Mouse (Mus musculus): Measurements from ENCODE around the gene Car8. TPM values are rescaled to one million over a fixed set of nuclear protein-coding genes. Genes with fewer than 3 reads are reported as not detected.

The Car8 gene
- polyA plus RNA-seq, 1 experiment from 2014 or later, result 9.7 TPM

- Histone ChIP-seq H3K4me3 (replicated peaks; ENCODE audit: low read depth, low read length) (no peak overlapping the region), H3K36me3 (ENCODE audit: insufficient read depth, low read length) (no peaks in the 10 kb centered on the region), H3K4me1 (replicated peaks; ENCODE audit: insufficient read depth, low read length) (no peaks in the 10 kb centered on the region), H3K9ac (ENCODE audit: low read depth, low read length) (no peak overlapping the region), H3K27me3 (ENCODE audit: insufficient read depth, low read length) (no peaks in the 10 kb centered on the region), H3K4me2 (ENCODE audit: low read length) (no peak overlapping the region), H3K27ac (no peak overlapping the region), H3K9me3 (replicated peaks; ENCODE audit: low read length) (no peaks in the 10 kb centered on the region)
- WGBS, result 45% methylated on average over 3 of the region's 3 CpGs
- DNase-seq (ENCODE audit: low spot score), result no peak
- no peak for TF ChIP-seq CTCF (IDR thresholded peaks at IDR 0.05; ENCODE audit: low read depth)
- ATAC-seq (replicated peaks; ENCODE audit: low FRiP score, low read depth), result no peak
Measured at GRCm38 (mm10) chr4:8218004-8218403, 20.8 kb downstream of the Car8 start.

GRCm38 (mm10) chr4:8217272-8217671 is 21.6 kb downstream of the Car8 start:
- H3K9ac ChIP-seq (ENCODE audit: low read depth, low read length), result no peak overlapping the region
- WGBS, result 66% methylated on average over 5 of the region's 5 CpGs
- ATAC-seq (replicated peaks; ENCODE audit: low FRiP score, low read depth) (no peak), DNase-seq (ENCODE audit: low spot score) (no peak)
- no peak overlapping the region for H3K27ac ChIP-seq
- no peak for TF ChIP-seq CTCF (IDR thresholded peaks at IDR 0.05; ENCODE audit: low read depth)
- H3K27me3 ChIP-seq (ENCODE audit: insufficient read depth, low read length), result no peaks in the 10 kb centered on the region
- H3K4me1 ChIP-seq (replicated peaks; ENCODE audit: insufficient read depth, low read length), result no peaks in the 10 kb centered on the region
- no peak overlapping the region for H3K4me3 ChIP-seq (replicated peaks; ENCODE audit: low read depth, low read length)
- no peaks in the 10 kb centered on the region for H3K9me3 ChIP-seq (replicated peaks; ENCODE audit: low read length)
- H3K36me3 ChIP-seq (ENCODE audit: insufficient read depth, low read length), result no peaks in the 10 kb centered on the region
- H3K4me2 ChIP-seq (ENCODE audit: low read length), result no peak overlapping the region

- ATAC-seq (replicated peaks; ENCODE audit: low FRiP score, low read depth) (no peak), DNase-seq (ENCODE audit: low spot score) (no peak)
- Histone ChIP-seq H3K27ac (no peak overlapping the region), H3K4me2 (ENCODE audit: low read length) (no peak overlapping the region), H3K9ac (ENCODE audit: low read depth, low read length) (no peak overlapping the region), H3K36me3 (ENCODE audit: insufficient read depth, low read length) (no peaks in the 10 kb centered on the region), H3K4me3 (replicated peaks; ENCODE audit: low read depth, low read length) (no peak overlapping the region), H3K27me3 (ENCODE audit: insufficient read depth, low read length) (no peaks in the 10 kb centered on the region), H3K4me1 (replicated peaks; ENCODE audit: insufficient read depth, low read length) (no peaks in the 10 kb centered on the region), H3K9me3 (replicated peaks; ENCODE audit: low read length) (no peaks in the 10 kb centered on the region)
- 46% methylated on average over 6 of the region's 6 CpGs for WGBS
- no peak for TF ChIP-seq CTCF (IDR thresholded peaks at IDR 0.05; ENCODE audit: low read depth)
Measured at GRCm38 (mm10) chr4:8216551-8216950, 22.3 kb downstream of the Car8 start.

GRCm38 (mm10) chr4:8213661-8214060 is 25.2 kb downstream of the Car8 start:
- no peaks in the 10 kb centered on the region for H3K9me3 ChIP-seq (replicated peaks; ENCODE audit: low read length)
- DNase-seq (ENCODE audit: low spot score), result no peak
- no peaks in the 10 kb centered on the region for H3K27me3 ChIP-seq (ENCODE audit: insufficient read depth, low read length)
- H3K9ac ChIP-seq (ENCODE audit: low read depth, low read length), result no peak overlapping the region
- H3K4me1 ChIP-seq (replicated peaks; ENCODE audit: insufficient read depth, low read length), result no peaks in the 10 kb centered on the region
- WGBS, result 70% methylated on average over 2 of the region's 2 CpGs
- no peak overlapping the region for H3K4me2 ChIP-seq (ENCODE audit: low read length)
- no peak overlapping the region for H3K27ac ChIP-seq
- no peak for TF ChIP-seq CTCF (IDR thresholded peaks at IDR 0.05; ENCODE audit: low read depth)
- H3K4me3 ChIP-seq (replicated peaks; ENCODE audit: low read depth, low read length), result no peak overlapping the region
- H3K36me3 ChIP-seq (ENCODE audit: insufficient read depth, low read length), result no peaks in the 10 kb centered on the region
- no peak for ATAC-seq (replicated peaks; ENCODE audit: low FRiP score, low read depth)

- Histone ChIP-seq H3K36me3 (ENCODE audit: insufficient read depth, low read length) (no peaks in the 10 kb centered on the region), H3K9ac (ENCODE audit: low read depth, low read length) (no peak overlapping the region), H3K4me3 (replicated peaks; ENCODE audit: low read depth, low read length) (no peak overlapping the region), H3K9me3 (replicated peaks; ENCODE audit: low read length) (no peaks in the 10 kb centered on the region), H3K4me1 (replicated peaks; ENCODE audit: insufficient read depth, low read length) (no peaks in the 10 kb centered on the region), H3K27me3 (ENCODE audit: insufficient read depth, low read length) (no peaks in the 10 kb centered on the region), H3K27ac (no peak overlapping the region; the same call in 1 of the 2 replicates), H3K4me2 (ENCODE audit: low read length) (no peak overlapping the region)
- DNase-seq (ENCODE audit: low spot score) (peak; percentile 32), ATAC-seq (replicated peaks; ENCODE audit: low FRiP score, low read depth) (no peak; the same call in 1 of the 2 replicates)
- 48% methylated on average over 8 of the region's 8 CpGs for WGBS
- no peak for TF ChIP-seq CTCF (IDR thresholded peaks at IDR 0.05; ENCODE audit: low read depth)
Measured at GRCm38 (mm10) chr4:8212873-8213569, 25.8 kb downstream of the Car8 start.

- Histone ChIP-seq H3K27ac (no peak overlapping the region), H3K36me3 (ENCODE audit: insufficient read depth, low read length) (no peaks in the 10 kb centered on the region), H3K4me1 (replicated peaks; ENCODE audit: insufficient read depth, low read length) (no peaks in the 10 kb centered on the region), H3K9me3 (replicated peaks; ENCODE audit: low read length) (no peaks in the 10 kb centered on the region), H3K4me2 (ENCODE audit: low read length) (no peak overlapping the region), H3K4me3 (replicated peaks; ENCODE audit: low read depth, low read length) (no peak overlapping the region), H3K27me3 (ENCODE audit: insufficient read depth, low read length) (no peaks in the 10 kb centered on the region), H3K9ac (ENCODE audit: low read depth, low read length) (no peak overlapping the region)
- TF ChIP-seq CTCF (IDR thresholded peaks at IDR 0.05; ENCODE audit: low read depth), result no peak
- ATAC-seq (replicated peaks; ENCODE audit: low FRiP score, low read depth) (no peak), DNase-seq (ENCODE audit: low spot score) (no peak)
- WGBS, result 95% methylated on average over 2 of the region's 2 CpGs
Measured at GRCm38 (mm10) chr4:8210452-8210851, 28.4 kb downstream of the Car8 start.

GRCm38 (mm10) chr4:8207924-8208323 is 30.9 kb downstream of the Car8 start:
- H3K27me3 ChIP-seq (ENCODE audit: insufficient read depth, low read length), result no peaks in the 10 kb centered on the region
- H3K4me2 ChIP-seq (ENCODE audit: low read length), result no peak overlapping the region
- no peak overlapping the region for H3K9ac ChIP-seq (ENCODE audit: low read depth, low read length)
- no peaks in the 10 kb centered on the region for H3K36me3 ChIP-seq (ENCODE audit: insufficient read depth, low read length)
- no peak overlapping the region for H3K4me3 ChIP-seq (replicated peaks; ENCODE audit: low read depth, low read length)
- TF ChIP-seq CTCF (IDR thresholded peaks at IDR 0.05; ENCODE audit: low read depth), result no peak
- ATAC-seq (replicated peaks; ENCODE audit: low FRiP score, low read depth) (no peak), DNase-seq (ENCODE audit: low spot score) (no peak)
- 81% methylated on average over 1 of the region's 1 CpGs for WGBS
- no peaks in the 10 kb centered on the region for H3K9me3 ChIP-seq (replicated peaks; ENCODE audit: low read length)
- H3K4me1 ChIP-seq (replicated peaks; ENCODE audit: insufficient read depth, low read length), result no peaks in the 10 kb centered on the region
- no peak overlapping the region for H3K27ac ChIP-seq

Measured in kidney, postnatal 0 days (tissue).